Mouse (Mus musculus): Measurements from ENCODE around the gene Eml1. TPM values are rescaled to one million over a fixed set of nuclear protein-coding genes. Genes with fewer than 3 reads are reported as not detected.

Gene Eml1
- 13.8 TPM for polyA plus RNA-seq (2014; fragmentation: Illumina TruSeq; extraction: RNeasy Lipid Tissue Mini Kit (QIAGEN cat#74804); ENCODE audit: low read depth, low replicate concordance)

GRCm38 (mm10) chr12:108370596-108371428 lies at the start of gene Eml1:
TSS of gene Eml1 (plus strand) at chr12:108370957.

DNA sequence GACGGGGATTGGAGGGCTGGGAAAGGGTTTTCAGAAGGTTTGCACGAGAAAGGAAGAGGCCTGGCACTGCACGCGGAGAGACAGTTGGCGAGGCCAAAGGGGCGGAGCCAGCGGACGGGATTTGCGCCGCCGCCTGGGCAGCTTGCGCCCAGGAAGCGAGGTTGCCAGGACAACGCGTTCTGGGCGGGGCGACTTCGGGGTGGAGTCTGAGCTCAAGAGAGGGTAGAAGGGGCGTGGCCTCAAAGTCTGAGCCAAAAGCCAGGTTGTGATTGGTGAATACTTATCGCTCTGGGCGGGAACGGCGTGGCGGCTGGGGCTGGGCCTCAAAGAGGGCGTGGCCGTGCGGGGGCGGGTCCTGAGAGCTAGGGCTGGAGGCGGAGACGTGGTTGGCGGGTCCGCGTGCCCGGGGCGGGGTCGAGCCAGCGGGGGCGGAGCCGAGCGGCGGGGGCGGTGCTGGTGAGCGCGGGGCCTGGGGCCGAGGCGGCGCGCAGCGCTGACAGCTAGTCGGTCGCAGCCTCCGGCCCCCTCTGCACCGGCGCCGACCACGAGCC lies 36.8 kb upstream of the Eml1 start, which contains the start of gene Cyp46a1:
TSS of gene Cyp46a1 (plus strand) at position 487 of the 551 bp plus-strand sequence.

GRCm38 (mm10) chr12:108554120-108554841 lies 183.5 kb downstream of the Eml1 start, which contains the start of gene Evl:
TSS of gene Evl (plus strand) at chr12:108554720.

Other genes starting within 250 kb of the Eml1 start
- 189 TPM for gene Setd3, start 191.6 kb upstream of the Eml1 start, polyA plus RNA-seq (2014; fragmentation: Illumina TruSeq; extraction: RNeasy Lipid Tissue Mini Kit (QIAGEN cat#74804); ENCODE audit: low read depth, low replicate concordance)
- 23.8 TPM for gene Ccnk, start 191.4 kb upstream of the Eml1 start, polyA plus RNA-seq (2014; fragmentation: Illumina TruSeq; extraction: RNeasy Lipid Tissue Mini Kit (QIAGEN cat#74804); ENCODE audit: low read depth, low replicate concordance)
- 1.4 TPM for gene Ccdc85c, start 95.5 kb upstream of the Eml1 start, polyA plus RNA-seq (2014; fragmentation: Illumina TruSeq; extraction: RNeasy Lipid Tissue Mini Kit (QIAGEN cat#74804); ENCODE audit: low read depth, low replicate concordance)
- not detected for gene Hhipl1, start 64.7 kb upstream of the Eml1 start, polyA plus RNA-seq (2014; fragmentation: Illumina TruSeq; extraction: RNeasy Lipid Tissue Mini Kit (QIAGEN cat#74804); ENCODE audit: low read depth, low replicate concordance)
- gene Cyp46a1, start 36.6 kb upstream of the Eml1 start, polyA plus RNA-seq (2014; fragmentation: Illumina TruSeq; extraction: RNeasy Lipid Tissue Mini Kit (QIAGEN cat#74804); ENCODE audit: low read depth, low replicate concordance): not detected
- 59.4 TPM for gene Evl, start 183.8 kb downstream of the Eml1 start, polyA plus RNA-seq (2014; fragmentation: Illumina TruSeq; extraction: RNeasy Lipid Tissue Mini Kit (QIAGEN cat#74804); ENCODE audit: low read depth, low replicate concordance)